Mouse (Mus musculus): ENCODE measurements around the gene Rfx8. TPM values are rescaled to one million over a fixed set of nuclear protein-coding genes. Genes with fewer than 3 reads are reported as not detected.

The Rfx8 gene
- polyA plus RNA-seq, 1 experiment from 2014 or later: 0.15 TPM

- Histone ChIP-seq H3K4me1 (ENCODE audit: control insufficient read depth, insufficient read depth, low read length) (peaks cover 3% of the 10 kb centered on the region; the same call in 1 of the 2 replicates), H3K4me3 (ENCODE audit: low read depth, low read length) (peak overlapping the region; percentile 50), H3K27me3 (ENCODE audit: control insufficient read depth, insufficient read depth, low read length) (peaks cover 12% of the 10 kb centered on the region; the same call in 1 of the 2 replicates), H3K27ac (ENCODE audit: low read depth, low read length) (no peak overlapping the region), H3K4me2 (peak overlapping the region; percentile 93), H3K36me3 (ENCODE audit: control insufficient read depth, insufficient read depth, low read length) (no peaks in the 10 kb centered on the region), H3K9ac (ENCODE audit: low read length) (peak overlapping the region; percentile 54), H3K9me3 (ENCODE audit: control insufficient read depth, low read length) (no peaks in the 10 kb centered on the region)
- peak; percentile 98 for DNase-seq (ENCODE audit: low spot score, missing footprints)
- WGBS: under 1% methylated on average over 73 of the region's 73 CpGs
- peak; percentile 93 for ATAC-seq (ENCODE audit: low FRiP score)
These were observed 70.2 kb downstream of the Rfx8 start for GRCm38 (mm10) chr1:39650435-39651240.

DNA sequence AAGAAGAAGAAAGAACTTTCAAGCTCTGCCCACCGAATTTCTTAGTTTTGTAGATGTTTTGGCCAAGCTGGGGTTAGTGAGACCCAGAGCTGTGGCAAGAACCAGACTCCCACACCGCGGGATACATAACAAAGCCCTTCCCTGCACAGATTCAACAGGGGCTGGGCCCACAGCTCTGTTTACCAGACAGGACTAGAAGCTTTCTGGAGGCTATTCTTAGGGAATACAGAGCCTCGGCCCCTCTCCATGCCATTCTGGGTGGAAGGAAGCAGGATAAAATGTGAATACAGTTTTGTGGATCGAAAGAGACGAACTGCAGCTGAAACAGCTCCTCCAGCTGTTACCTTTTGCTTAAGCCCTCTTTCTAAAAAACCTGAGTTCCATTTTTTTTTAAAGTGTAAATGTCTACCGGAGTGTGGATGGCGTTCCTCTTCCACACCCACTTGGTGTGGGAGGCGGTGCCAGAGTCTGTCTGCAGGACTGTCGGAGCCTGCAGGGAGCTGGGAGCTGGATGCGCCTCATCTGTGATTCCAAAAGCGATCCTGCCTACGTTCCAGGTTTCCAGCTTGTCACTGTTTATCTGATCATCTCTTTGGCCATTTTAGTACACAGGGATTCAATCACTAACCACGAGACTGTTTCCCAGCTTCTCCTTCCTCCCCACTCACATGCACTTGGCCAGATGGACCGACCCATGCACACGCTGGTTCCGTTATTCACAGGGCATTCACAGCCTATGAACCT lies 70.9 kb downstream of the Rfx8 start:
- 18% methylated on average over 17 of the region's 17 CpGs for WGBS
- Histone ChIP-seq H3K27me3 (ENCODE audit: control insufficient read depth, insufficient read depth, low read length) (peaks cover 12% of the 10 kb centered on the region; the same call in 1 of the 2 replicates), H3K9ac (ENCODE audit: low read length) (peak overlapping the region; percentile 54), H3K36me3 (ENCODE audit: control insufficient read depth, insufficient read depth, low read length) (no peaks in the 10 kb centered on the region), H3K27ac (ENCODE audit: low read depth, low read length) (no peak overlapping the region), H3K4me2 (peak overlapping the region; percentile 93), H3K9me3 (ENCODE audit: control insufficient read depth, low read length) (no peaks in the 10 kb centered on the region), H3K4me3 (ENCODE audit: low read depth, low read length) (peak overlapping the region; percentile 50), H3K4me1 (ENCODE audit: control insufficient read depth, insufficient read depth, low read length) (peaks cover 3% of the 10 kb centered on the region; the same call in 1 of the 2 replicates)
- ATAC-seq (ENCODE audit: low FRiP score) (no peak), DNase-seq (ENCODE audit: low spot score, missing footprints) (peak; percentile 93)

- peaks cover 12% of the 10 kb centered on the region; the same call in 1 of the 2 replicates for H3K27me3 ChIP-seq (ENCODE audit: control insufficient read depth, insufficient read depth, low read length)
- no peak overlapping the region for H3K4me3 ChIP-seq (ENCODE audit: low read depth, low read length)
- WGBS: 89% methylated on average over 7 of the region's 7 CpGs
- H3K27ac ChIP-seq (ENCODE audit: low read depth, low read length): no peak overlapping the region
- H3K9ac ChIP-seq (ENCODE audit: low read length): no peak overlapping the region
- H3K4me1 ChIP-seq (ENCODE audit: control insufficient read depth, insufficient read depth, low read length): peaks cover 3% of the 10 kb centered on the region; the same call in 1 of the 2 replicates
- no peaks in the 10 kb centered on the region for H3K9me3 ChIP-seq (ENCODE audit: control insufficient read depth, low read length)
- ATAC-seq (ENCODE audit: low FRiP score) (no peak), DNase-seq (ENCODE audit: low spot score, missing footprints) (no peak)
- H3K4me2 ChIP-seq: no peak overlapping the region
- H3K36me3 ChIP-seq (ENCODE audit: control insufficient read depth, insufficient read depth, low read length): no peaks in the 10 kb centered on the region
These were observed 72.2 kb downstream of the Rfx8 start for GRCm38 (mm10) chr1:39648584-39648983.

- Histone ChIP-seq H3K4me3 (ENCODE audit: low read depth, low read length) (no peak overlapping the region), H3K4me2 (no peak overlapping the region), H3K9ac (ENCODE audit: low read length) (no peak overlapping the region), H3K27me3 (ENCODE audit: control insufficient read depth, insufficient read depth, low read length) (peaks cover 12% of the 10 kb centered on the region; the same call in 1 of the 2 replicates), H3K9me3 (ENCODE audit: control insufficient read depth, low read length) (no peaks in the 10 kb centered on the region), H3K4me1 (ENCODE audit: control insufficient read depth, insufficient read depth, low read length) (peaks cover 2% of the 10 kb centered on the region; the same call in 1 of the 2 replicates), H3K36me3 (ENCODE audit: control insufficient read depth, insufficient read depth, low read length) (no peaks in the 10 kb centered on the region), H3K27ac (ENCODE audit: low read depth, low read length) (no peak overlapping the region)
- ATAC-seq (ENCODE audit: low FRiP score) (no peak), DNase-seq (ENCODE audit: low spot score, missing footprints) (no peak)
- 45% methylated on average over 8 of the region's 8 CpGs for WGBS
These were observed 74.7 kb downstream of the Rfx8 start for GRCm38 (mm10) chr1:39645905-39646759.

DNA sequence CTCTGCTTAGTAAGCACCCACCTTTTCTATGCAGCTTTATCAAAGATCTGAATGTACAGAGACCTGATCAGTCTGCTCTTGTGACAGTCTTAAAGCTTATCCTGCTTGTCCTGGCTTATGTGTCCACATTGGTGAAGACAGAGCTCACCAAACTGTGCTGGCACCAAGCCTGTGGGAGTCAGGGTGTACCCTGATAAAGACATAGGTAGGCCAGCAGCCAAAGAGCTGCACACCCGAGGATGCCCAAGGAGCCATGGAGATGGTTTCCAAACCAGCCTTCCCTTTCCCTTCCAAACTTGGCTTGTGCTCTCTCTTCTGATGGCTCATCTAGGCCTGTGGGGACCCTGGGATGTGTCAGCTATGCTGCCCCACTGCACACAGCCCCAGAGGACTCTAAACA lies 76.5 kb downstream of the Rfx8 start:
- H3K36me3 ChIP-seq (ENCODE audit: control insufficient read depth, insufficient read depth, low read length): no peaks in the 10 kb centered on the region
- DNase-seq (ENCODE audit: low spot score, missing footprints): no peak
- no peak overlapping the region for H3K4me2 ChIP-seq
- H3K4me3 ChIP-seq (ENCODE audit: low read depth, low read length): no peak overlapping the region
- no peak overlapping the region for H3K9ac ChIP-seq (ENCODE audit: low read length)
- no peak for ATAC-seq (ENCODE audit: low FRiP score)
- no peak overlapping the region for H3K27ac ChIP-seq (ENCODE audit: low read depth, low read length)
- H3K4me1 ChIP-seq (ENCODE audit: control insufficient read depth, insufficient read depth, low read length): no peaks in the 10 kb centered on the region
- 0 out of 2 replicates have a peak, but pooled peaks cover 3% of the 10 kb centered on the region for H3K27me3 ChIP-seq (ENCODE audit: control insufficient read depth, insufficient read depth, low read length)
- 67% methylated on average over 1 of the region's 1 CpGs for WGBS
- H3K9me3 ChIP-seq (ENCODE audit: control insufficient read depth, low read length): no peaks in the 10 kb centered on the region

DNA sequence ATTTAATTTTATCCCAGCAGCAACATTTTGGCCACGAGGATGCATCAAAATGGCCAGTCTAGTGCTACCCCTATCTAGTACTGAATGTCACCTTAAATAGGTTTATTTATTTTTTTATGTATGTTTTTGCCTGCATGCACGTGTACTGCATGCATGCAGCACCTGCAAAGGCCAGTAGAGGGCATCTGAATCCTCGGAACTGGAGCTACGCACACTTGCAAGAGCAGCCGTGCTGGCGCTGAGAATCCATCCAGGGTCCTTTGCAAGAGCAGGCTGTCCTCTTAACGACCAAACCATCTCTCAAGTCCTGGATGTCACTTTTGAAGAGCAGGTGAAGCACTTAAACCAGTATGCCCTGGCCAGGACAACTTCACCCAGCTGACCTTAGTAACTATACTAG lies 79.1 kb downstream of the Rfx8 start:
- H3K9ac ChIP-seq (ENCODE audit: low read length): no peak overlapping the region
- 88% methylated on average over 7 of the region's 7 CpGs for WGBS
- no peak for DNase-seq (ENCODE audit: low spot score, missing footprints)

DNA sequence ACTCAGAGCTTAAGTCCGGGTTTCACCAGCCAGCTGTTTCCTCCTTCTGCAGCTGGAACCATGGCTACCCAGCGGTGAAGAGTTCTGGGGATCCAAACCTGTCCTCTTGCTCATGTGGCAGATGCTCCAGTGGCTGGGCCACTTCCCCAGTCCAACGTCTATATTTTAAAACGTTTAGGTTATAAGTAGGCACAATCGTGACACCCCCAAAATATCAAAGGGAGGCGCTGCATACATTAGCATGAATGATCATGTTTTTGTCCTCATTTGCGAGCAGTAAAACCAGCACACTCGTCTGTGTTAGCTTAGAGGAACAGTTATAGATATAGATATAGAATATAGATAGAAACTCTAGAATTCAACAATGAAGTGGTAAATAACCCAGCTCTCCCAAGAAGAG lies 83.7 kb downstream of the Rfx8 start:
- Histone ChIP-seq H3K27me3 (ENCODE audit: control insufficient read depth, insufficient read depth, low read length) (no peaks in the 10 kb centered on the region), H3K9me3 (ENCODE audit: control insufficient read depth, low read length) (no peaks in the 10 kb centered on the region), H3K4me2 (no peak overlapping the region), H3K36me3 (ENCODE audit: control insufficient read depth, insufficient read depth, low read length) (no peaks in the 10 kb centered on the region), H3K27ac (ENCODE audit: low read depth, low read length) (no peak overlapping the region), H3K4me3 (ENCODE audit: low read depth, low read length) (no peak overlapping the region), H3K4me1 (ENCODE audit: control insufficient read depth, insufficient read depth, low read length) (peaks cover 5% of the 10 kb centered on the region; the same call in 1 of the 2 replicates), H3K9ac (ENCODE audit: low read length) (no peak overlapping the region)
- WGBS: 54% methylated on average over 8 of the region's 8 CpGs
- DNase-seq (ENCODE audit: low spot score, missing footprints) (no peak), ATAC-seq (ENCODE audit: low FRiP score) (no peak)

More for the DNA sequence above, 79.1 kb downstream of the Rfx8 start:
- H3K4me1 ChIP-seq (ENCODE audit: control insufficient read depth, insufficient read depth, low read length): peaks cover 2% of the 10 kb centered on the region; the same call in 1 of the 2 replicates
- H3K4me2 ChIP-seq: no peak overlapping the region
- H3K36me3 ChIP-seq (ENCODE audit: control insufficient read depth, insufficient read depth, low read length): no peaks in the 10 kb centered on the region
- H3K27ac ChIP-seq (ENCODE audit: low read depth, low read length): no peak overlapping the region
- ATAC-seq (ENCODE audit: low FRiP score): no peak
- H3K27me3 ChIP-seq (ENCODE audit: control insufficient read depth, insufficient read depth, low read length): no peaks in the 10 kb centered on the region
- H3K4me3 ChIP-seq (ENCODE audit: low read depth, low read length): no peak overlapping the region
- no peaks in the 10 kb centered on the region for H3K9me3 ChIP-seq (ENCODE audit: control insufficient read depth, low read length)

DNA sequence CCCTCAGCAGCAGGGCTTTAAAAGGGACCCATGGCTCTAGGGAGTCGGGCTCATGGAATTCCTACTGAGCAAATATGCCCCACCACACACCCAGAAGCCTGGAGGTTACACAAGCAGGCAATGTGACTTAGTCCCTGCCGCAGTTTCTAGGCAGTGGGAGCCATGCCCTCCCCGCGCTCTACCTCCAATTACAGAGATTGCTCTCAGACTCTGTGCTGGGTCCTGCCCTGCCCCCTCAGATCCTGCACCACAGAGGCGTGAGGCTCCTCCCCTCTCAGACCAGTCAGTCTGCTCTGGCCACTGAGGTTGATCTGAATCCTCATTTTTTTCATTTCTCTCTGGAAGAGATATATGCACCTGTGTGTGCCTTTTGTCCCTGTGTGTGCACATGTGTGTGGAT lies 84.1 kb downstream of the Rfx8 start:
- Histone ChIP-seq H3K4me2 (no peak overlapping the region), H3K4me1 (ENCODE audit: control insufficient read depth, insufficient read depth, low read length) (peaks cover 5% of the 10 kb centered on the region; the same call in 1 of the 2 replicates), H3K36me3 (ENCODE audit: control insufficient read depth, insufficient read depth, low read length) (no peaks in the 10 kb centered on the region), H3K27me3 (ENCODE audit: control insufficient read depth, insufficient read depth, low read length) (no peaks in the 10 kb centered on the region), H3K27ac (ENCODE audit: low read depth, low read length) (no peak overlapping the region), H3K9me3 (ENCODE audit: control insufficient read depth, low read length) (no peaks in the 10 kb centered on the region), H3K4me3 (ENCODE audit: low read depth, low read length) (no peak overlapping the region), H3K9ac (ENCODE audit: low read length) (0 out of 2 replicates have a peak overlapping the region, but pooled peaks have one; percentile 24)
- 3% methylated on average over 5 of the region's 5 CpGs for WGBS
- DNase-seq (ENCODE audit: low spot score, missing footprints) (no peak), ATAC-seq (ENCODE audit: low FRiP score) (peak; percentile 77)

All from midbrain, embryonic 11.5 days (tissue).